Mouse (Mus musculus) lung, postnatal 14 days (tissue): ENCODE measurements around the gene Srp9.
"Not testable (repeated sequence)": the region's sequence is repeated elsewhere in the genome, so short reads cannot be mapped to it uniquely, and the experiment has no call there.

Experiments
- DNase-seq: peaks from one replicate; pipeline ENCODE4 v3.0.0; 2021

Srp9 gene

GRCm38 (mm10) chr1:182148864-182149514 lies 24.5 kb downstream of the Srp9 start:
- DNase-seq, result no peak

GRCm38 (mm10) chr1:182149966-182150365 lies 25.4 kb downstream of the Srp9 start:
- DNase-seq, result no peak

- no peak for DNase-seq
Observed at GRCm38 (mm10) chr1:182157734-182158133, 33.2 kb downstream of the Srp9 start.

GRCm38 (mm10) chr1:182159575-182159974 lies 35.0 kb downstream of the Srp9 start:
- DNase-seq, result no peak

GRCm38 (mm10) chr1:182162951-182163350 lies 38.4 kb downstream of the Srp9 start:
- DNase-seq, result no peak

- no peak for DNase-seq
Observed at GRCm38 (mm10) chr1:182164386-182164785, 39.8 kb downstream of the Srp9 start, which contains the start of gene Vmn1r1. Gene Vmn1r1 (minus strand): TSS chr1:182164486.

GRCm38 (mm10) chr1:182170206-182170605 lies 45.7 kb downstream of the Srp9 start:
- DNase-seq, result not testable (repeated sequence)

GRCm38 (mm10) chr1:182176985-182177384 lies 52.4 kb downstream of the Srp9 start:
- not testable (repeated sequence) for DNase-seq

GRCm38 (mm10) chr1:182181456-182182305 lies 57.1 kb downstream of the Srp9 start:
- no peak for DNase-seq
